Mouse (Mus musculus) large intestine, adult 2 months (tissue): ENCODE results near the gene Antxr1. TPM values are rescaled to one million over a fixed set of nuclear protein-coding genes. Genes with fewer than 3 reads are reported as not detected.

ENCODE experiments used
- DNase-seq: peaks from one replicate; pipeline ENCODE4 v3.0.0-alpha.2; 2012; ENCODE audit warnings: low read depth, low spot score
- WGBS: fragments of 180-500 bp; shearing (Covaris S2); methylation state at CpG from one replicate; pipeline ENCODE4 v1.1.7; 2018; 5-methylcytosine and 5-hydroxymethylcytosine counted together
- polyA plus RNA-seq: library from polyadenylated mRNA; depleted of rRNA; stranded (reverse); fragments of >200 nt; gene quantifications from 2 replicates; pipeline ENCODE4 v1.2.3, GENCODE M21; 2012

Antxr1 gene
- polyA plus RNA-seq, 1 experiment = 3.7 TPM

- WGBS = 74% methylated on average over 3 of the region's 3 CpGs
- no peak for DNase-seq
Observed at GRCm38 (mm10) chr6:87153836-87154235, 181.8 kb downstream of the Antxr1 start.

DNA sequence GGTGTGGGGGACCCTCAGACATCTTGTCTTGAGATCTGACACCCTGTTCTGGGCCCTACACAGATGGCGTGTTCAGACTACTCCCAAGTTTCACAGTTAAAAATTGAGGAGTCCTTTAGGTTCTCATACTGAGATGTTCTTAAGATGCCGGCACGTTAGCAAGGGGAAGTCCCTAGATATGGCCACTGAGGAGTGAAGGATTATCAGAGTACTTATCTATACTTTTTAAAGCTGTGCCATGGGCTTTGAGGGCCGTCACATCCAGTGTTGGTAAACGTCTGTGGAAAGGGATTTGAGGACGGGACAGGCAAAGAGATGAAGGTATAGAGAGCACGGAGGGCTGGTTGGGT is 182.4 kb downstream of the Antxr1 start:
- WGBS = 74% methylated on average over 7 of the region's 7 CpGs
- no peak for DNase-seq

DNA sequence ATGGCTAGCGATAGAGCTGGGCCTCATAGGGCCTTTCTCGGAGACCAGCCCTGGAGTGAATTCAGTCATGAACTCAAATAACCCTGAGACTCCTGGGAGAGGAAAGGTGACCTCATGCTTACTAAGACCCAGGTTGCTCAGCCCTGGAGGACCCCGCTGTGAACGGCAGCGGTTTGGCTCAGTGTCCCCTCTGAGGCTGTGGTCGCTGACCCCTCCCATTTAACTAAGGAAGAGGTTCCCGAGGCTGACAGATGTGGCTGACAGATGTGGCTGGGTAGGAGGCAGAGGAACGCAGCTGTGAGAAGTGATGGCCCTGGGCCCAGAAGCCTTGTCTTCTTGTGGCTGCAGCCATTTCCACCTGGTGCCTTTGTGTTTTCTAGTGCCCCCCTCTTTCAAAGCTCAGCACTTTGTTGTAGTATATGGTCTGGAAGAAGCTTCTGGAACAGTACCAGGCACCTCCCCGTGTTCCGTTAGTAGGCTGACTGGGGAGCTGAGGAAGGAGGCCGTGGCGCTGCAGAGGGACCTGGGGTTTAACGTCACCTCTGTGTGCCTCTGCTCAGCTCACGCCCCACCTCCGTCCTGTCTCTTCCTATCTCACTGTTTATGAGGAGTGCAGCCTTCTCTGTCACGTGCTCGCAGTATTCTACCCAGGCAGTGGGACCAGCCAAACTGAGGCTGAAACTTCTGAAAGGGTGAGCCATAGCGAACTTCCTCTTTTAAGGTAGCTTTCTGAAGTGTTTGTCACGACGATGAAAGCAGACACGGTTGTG is 183.0 kb downstream of the Antxr1 start:
- 53% methylated on average over 21 of the region's 21 CpGs for WGBS

GRCm38 (mm10) chr6:87151427-87151826 is 184.2 kb downstream of the Antxr1 start:
- DNase-seq = no peak
- WGBS = 92% methylated on average over 8 of the region's 8 CpGs

More for the DNA sequence above, 183.0 kb downstream of the Antxr1 start:
- no peak for DNase-seq

GRCm38 (mm10) chr6:87150471-87150870 is 185.2 kb downstream of the Antxr1 start:
- 67% methylated on average over 7 of the region's 7 CpGs for WGBS
- DNase-seq = no peak

DNA sequence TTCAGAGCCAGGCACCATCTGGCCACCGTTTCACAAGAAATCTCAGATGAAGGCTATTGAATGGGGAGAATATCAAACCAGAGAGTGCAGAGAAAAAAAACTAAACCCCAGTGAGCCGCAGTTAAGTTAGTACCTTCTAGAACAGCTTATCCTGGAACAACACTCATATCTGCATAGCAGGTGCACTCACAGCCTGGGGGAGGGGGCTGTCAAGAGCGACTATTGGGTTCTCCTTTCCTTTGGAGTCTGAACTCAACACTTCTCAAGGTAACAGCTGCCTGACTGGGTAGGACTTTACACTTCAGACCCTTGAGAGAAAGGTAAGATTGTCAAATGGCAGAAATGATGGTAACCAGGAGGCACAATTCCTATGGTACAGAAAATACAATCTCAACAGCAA is 187.7 kb downstream of the Antxr1 start:
- 72% methylated on average over 3 of the region's 3 CpGs for WGBS
- DNase-seq = no peak

- 72% methylated on average over 13 of the region's 13 CpGs for WGBS
- DNase-seq = no peak
Observed at GRCm38 (mm10) chr6:87143594-87143993, 192.0 kb downstream of the Antxr1 start.

- DNase-seq = no peak
- WGBS = 62% methylated on average over 5 of the region's 5 CpGs
Observed at GRCm38 (mm10) chr6:87142239-87142638, 193.4 kb downstream of the Antxr1 start.

GRCm38 (mm10) chr6:87139796-87140553 is 195.6 kb downstream of the Antxr1 start:
- WGBS = 47% methylated on average over 12 of the region's 12 CpGs
- no peak for DNase-seq

DNA sequence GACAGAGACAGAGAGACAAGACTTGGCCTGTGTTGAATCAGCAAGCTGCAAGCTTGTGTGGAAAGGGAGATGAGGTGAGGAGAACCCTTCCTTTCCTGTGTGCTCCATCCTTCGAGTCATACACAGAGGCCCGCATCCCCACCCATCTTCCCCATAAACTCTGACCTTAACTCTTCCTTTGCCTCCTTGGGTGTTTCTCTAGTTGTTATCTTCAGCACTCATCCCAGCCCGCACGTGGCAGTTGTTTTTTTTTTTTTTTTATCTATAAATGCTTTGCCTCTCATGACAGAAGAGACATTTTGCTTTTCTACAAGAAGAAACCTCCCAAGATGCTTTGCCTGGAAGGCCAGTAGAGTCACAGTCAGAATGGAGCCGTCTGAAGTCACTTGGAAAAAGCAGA is 197.1 kb downstream of the Antxr1 start:
- WGBS = 73% methylated on average over 5 of the region's 5 CpGs

GRCm38 (mm10) chr6:87133966-87134546 is 201.6 kb downstream of the Antxr1 start:
- 78% methylated on average over 12 of the region's 12 CpGs for WGBS
- DNase-seq = no peak

More for the DNA sequence above, 197.1 kb downstream of the Antxr1 start:
- DNase-seq = no peak

- WGBS = 20% methylated on average over 3 of the region's 3 CpGs
- no peak for DNase-seq
Observed at GRCm38 (mm10) chr6:87133520-87133919, 202.1 kb downstream of the Antxr1 start.

GRCm38 (mm10) chr6:87131078-87131477 is 204.5 kb downstream of the Antxr1 start:
- 50% methylated on average over 1 of the region's 1 CpGs for WGBS

DNA sequence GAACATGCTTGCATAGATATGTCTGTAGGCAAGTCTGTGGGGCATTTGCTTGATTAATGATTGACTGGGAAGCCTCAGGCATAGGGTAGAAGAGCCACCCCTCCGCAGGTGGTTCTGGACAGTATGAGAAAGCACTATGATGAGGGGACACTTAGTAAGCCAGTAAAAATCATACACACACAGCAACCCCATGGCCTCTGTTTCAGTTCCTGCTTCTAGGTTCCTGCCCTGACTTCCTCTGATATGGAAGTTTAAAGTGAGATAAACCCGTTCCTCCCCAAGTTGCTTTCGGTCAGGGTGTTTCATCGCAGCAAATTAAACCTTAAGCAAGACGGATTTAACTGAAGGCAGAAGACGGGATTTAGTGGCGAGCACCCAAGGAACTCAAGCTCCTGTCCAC is 205.0 kb downstream of the Antxr1 start:
- WGBS = 92% methylated on average over 7 of the region's 7 CpGs
- DNase-seq = no peak

More at GRCm38 (mm10) chr6:87131078-87131477, 204.5 kb downstream of the Antxr1 start:
- DNase-seq = no peak

DNA sequence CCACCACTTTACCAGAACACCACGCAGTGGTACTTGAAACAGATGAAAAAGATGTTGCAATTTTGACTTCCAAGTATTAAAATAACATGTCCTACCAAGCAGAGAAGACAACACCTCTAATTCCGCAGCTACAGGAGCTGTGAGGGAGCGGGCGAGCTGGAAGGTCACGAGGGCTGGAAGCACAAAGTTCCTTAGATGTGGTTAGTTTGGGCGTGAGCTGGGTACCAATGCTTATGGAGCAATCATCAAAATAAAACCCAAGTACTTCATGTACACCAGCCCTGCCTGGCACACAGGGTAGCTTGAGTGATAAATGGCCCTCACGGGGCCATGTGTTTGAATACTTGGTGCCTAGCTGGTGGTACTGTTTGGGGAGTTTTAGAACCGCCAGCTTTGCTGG is 205.8 kb downstream of the Antxr1 start:
- WGBS = 84% methylated on average over 8 of the region's 8 CpGs
- DNase-seq = no peak

- no peak for DNase-seq
- WGBS = 32% methylated on average over 8 of the region's 8 CpGs
Observed at GRCm38 (mm10) chr6:87127049-87127753, 208.4 kb downstream of the Antxr1 start.

DNA sequence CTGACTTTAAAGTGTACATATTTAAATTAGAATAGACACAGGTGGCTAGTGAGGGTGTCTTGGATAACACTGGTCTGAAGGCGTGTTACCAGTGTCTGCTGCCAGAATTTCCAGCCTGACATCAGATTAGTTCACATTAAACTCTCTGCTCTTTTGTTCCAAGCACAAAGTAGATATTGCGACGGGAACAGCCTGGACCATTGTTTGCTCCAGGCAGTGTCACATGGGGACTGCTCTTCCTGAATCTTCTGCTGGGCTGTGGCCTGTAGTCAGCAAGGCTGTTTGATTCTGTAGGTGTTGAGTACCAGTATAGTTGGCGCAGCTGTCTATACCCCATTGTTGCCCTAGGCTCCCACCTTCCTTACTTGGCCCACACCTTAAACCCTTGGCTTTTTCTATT is 211.6 kb downstream of the Antxr1 start:
- 61% methylated on average over 4 of the region's 4 CpGs for WGBS
- DNase-seq = no peak

GRCm38 (mm10) chr6:87123406-87123805 is 212.2 kb downstream of the Antxr1 start:
- no peak for DNase-seq
- 51% methylated on average over 6 of the region's 6 CpGs for whole genome bisulfite sequencing

- DNase-seq = no peak
Observed at GRCm38 (mm10) chr6:87121961-87122360, 213.7 kb downstream of the Antxr1 start.

GRCm38 (mm10) chr6:87120661-87121060 is 215.0 kb downstream of the Antxr1 start:
- no peak for DNase-seq
- WGBS = 89% methylated on average over 6 of the region's 6 CpGs

More at GRCm38 (mm10) chr6:87121961-87122360, 213.7 kb downstream of the Antxr1 start:
- 62% methylated on average over 7 of the region's 7 CpGs for WGBS
